Mouse (Mus musculus): Measurements from ENCODE around the gene Dnah7c.

The Dnah7c gene

DNA sequence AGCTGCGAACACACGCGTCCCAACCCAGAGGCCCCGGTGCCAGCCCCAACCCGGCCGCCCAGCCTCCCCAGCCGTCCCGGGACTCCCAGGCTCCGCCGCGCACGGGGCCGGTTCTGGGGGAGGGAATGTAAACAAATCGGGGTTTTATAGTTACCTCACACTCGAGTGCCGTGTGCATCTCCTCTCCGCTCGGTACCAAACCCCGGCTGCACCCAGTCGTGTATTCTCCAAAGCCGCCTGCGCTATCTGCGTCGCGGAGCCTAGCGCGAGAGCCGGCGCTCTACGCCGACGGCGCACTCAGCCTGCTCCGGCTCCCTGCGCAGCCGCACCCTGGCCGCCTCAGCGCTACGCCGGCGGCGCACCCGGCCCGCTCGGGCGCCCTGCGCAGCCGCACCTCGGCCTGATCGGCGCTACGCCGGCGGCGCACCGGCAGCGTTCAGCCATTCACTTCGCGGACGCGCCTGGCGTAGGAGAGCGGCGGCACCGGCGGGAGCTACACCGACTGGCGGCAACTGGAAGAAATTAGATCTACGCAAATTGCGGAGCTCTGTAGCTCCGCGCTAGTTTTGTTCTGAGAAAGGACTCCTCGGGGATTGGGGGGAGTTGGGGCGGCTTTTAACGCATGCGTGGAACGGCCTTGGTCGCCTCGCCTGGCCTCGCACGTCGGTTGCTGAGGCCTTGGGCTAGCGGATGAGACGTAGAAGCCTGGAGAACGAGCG is 428.1 kb downstream of the Dnah7c start:
- in situ Hi-C loops (cut with MboI): loop anchor here (10.0 kb wide), 1 partner anchor 61 kb away; no protein-coding TSS in a partner anchor

DNA sequence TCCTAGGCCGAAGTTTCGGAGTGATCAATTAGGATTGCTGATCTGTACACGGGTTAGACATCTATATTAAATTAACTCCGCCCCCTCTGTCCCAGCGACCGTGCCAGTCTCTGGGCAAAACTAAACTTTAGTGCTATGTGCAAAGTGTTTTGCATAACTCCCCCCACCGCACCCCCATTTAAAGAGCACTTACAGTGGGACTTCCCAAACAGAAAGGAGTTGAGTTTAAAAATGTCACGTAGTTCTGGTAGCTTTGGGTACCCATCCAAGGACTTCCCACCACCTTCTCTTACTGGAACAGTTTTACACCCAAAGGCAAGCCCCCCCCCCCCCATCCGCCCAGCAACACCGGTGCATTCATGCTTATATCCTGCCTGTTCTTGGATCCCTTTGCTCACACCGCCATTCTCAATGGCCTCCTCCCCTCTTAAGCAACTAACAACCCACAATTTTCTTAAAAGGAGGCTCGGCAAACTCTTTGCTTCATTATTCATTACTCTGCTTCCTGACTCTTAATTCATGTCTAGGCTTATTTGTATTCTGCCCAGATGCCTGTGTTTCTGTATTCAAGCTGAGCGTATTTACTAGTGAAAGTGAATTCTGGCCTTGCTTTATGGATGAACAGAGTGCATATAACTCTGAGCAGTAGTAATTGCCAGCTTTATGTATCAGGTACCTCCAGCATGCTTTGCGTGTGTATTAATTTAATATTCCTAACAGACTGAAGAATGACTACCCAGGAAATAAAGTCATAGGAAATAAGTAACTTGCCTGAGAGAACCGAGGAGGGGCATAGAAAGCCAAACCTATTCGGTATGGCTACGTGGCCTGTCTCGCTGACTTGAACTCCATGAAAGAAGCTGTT is 428.9 kb downstream of the Dnah7c start:
- in situ Hi-C loops (cut with MboI): loop anchor here (10.0 kb wide), 1 partner anchor 61 kb away; no protein-coding TSS in a partner anchor

DNA sequence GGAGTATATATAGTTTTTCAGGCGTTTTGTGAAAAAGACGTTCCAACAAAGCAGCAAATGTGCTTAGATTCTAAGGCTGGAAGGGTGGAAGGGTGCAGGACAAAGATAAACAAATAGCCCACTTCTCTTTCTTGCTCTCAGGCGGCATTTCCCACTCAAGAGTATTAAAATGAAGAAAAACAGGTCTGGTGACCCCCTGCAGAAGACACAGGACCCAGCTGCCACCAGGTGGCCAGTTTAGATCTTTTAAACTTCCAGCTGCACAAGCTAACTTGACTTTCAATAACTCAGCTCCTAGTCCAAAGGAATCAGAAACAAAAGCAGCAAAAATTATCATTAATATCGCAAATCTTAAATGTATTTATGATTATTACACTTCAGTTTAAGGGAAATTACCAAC is 431.1 kb downstream of the Dnah7c start:
- in situ Hi-C loops (cut with MboI): loop anchor here (10.0 kb wide), 1 partner anchor 58 kb away; no protein-coding TSS in a partner anchor
